Mouse (Mus musculus) c-Kit-positive CD71-positive TER-119-positive erythroid progenitor cells, embryonic 14.5 days (primary cell): Measurements from ENCODE around the gene Gm36864.
A peak's percentile ranks its signal among the peaks of the same experiment; 100 is the strongest.
"Not testable (repeated sequence)": the region's sequence is repeated elsewhere in the genome, so short reads cannot be mapped to it uniquely, and the experiment has no call there.

ENCODE experiments used
- DNase-seq: peaks from one replicate; pipeline ENCODE4 v3.0.0-alpha.2; 2013; ENCODE audit warnings: low spot score

The Gm36864 gene

GRCm38 (mm10) chr7:44235909-44236308 lies at the start of gene Gm36864:
Gene Gm36864 (plus strand): TSS chr7:44236177.
- DNase-seq, result no peak

GRCm38 (mm10) chr7:44186516-44186915 lies 49.5 kb upstream of the Gm36864 start:
- DNase-seq, result not testable (repeated sequence)

- not testable (repeated sequence) for DNase-seq
Measured at GRCm38 (mm10) chr7:44187936-44188335, 48.0 kb upstream of the Gm36864 start, which contains the start of gene Klk1b24. Gene Klk1b24 (plus strand): TSS chr7:44188236.

GRCm38 (mm10) chr7:44193466-44193865 lies 42.5 kb upstream of the Gm36864 start:
- DNase-seq, result not testable (repeated sequence)

GRCm38 (mm10) chr7:44197891-44198290 lies 38.1 kb upstream of the Gm36864 start, which contains the start of gene Klk1b3:
Gene Klk1b3 (plus strand): TSS chr7:44198191.
- no peak for DNase-seq

GRCm38 (mm10) chr7:44207135-44207534 lies 28.8 kb upstream of the Gm36864 start, which contains the start of gene Klk1b4:
Gene Klk1b4 (plus strand): TSS chr7:44207435.
- not testable (repeated sequence) for DNase-seq

- no peak for DNase-seq
Measured at GRCm38 (mm10) chr7:44208307-44208706, 27.7 kb upstream of the Gm36864 start.

GRCm38 (mm10) chr7:44215645-44216044 lies 20.3 kb upstream of the Gm36864 start, which contains the start of gene Klk1b5:
Gene Klk1b5 (plus strand): TSS chr7:44215945.
- DNase-seq, result no peak

- DNase-seq, result not testable (repeated sequence)
Measured at GRCm38 (mm10) chr7:44221601-44222000, 14.4 kb upstream of the Gm36864 start.

GRCm38 (mm10) chr7:44222335-44222734 lies 13.6 kb upstream of the Gm36864 start:
- not testable (repeated sequence) for DNase-seq

GRCm38 (mm10) chr7:44225076-44225475 lies 10.9 kb upstream of the Gm36864 start, which contains the start of gene Klk1:
Gene Klk1 (plus strand): TSS chr7:44225360.
- no peak for DNase-seq

- DNase-seq, result no peak
Measured at GRCm38 (mm10) chr7:44239913-44240312, 3.9 kb downstream of the Gm36864 start.

GRCm38 (mm10) chr7:44240712-44241111 lies 4.7 kb downstream of the Gm36864 start:
- no peak for DNase-seq

GRCm38 (mm10) chr7:44241163-44241562 lies 5.2 kb downstream of the Gm36864 start:
- DNase-seq, result no peak

GRCm38 (mm10) chr7:44244080-44244479 lies 8.1 kb downstream of the Gm36864 start:
- no peak for DNase-seq

GRCm38 (mm10) chr7:44246055-44246983 lies 10.3 kb downstream of the Gm36864 start, which contains the start of the genes 1700028J19Rik and 2410002F23Rik:
Gene 1700028J19Rik (minus strand): TSS chr7:44246695.
Gene 2410002F23Rik (plus strand): TSS chr7:44246722.
- DNase-seq, result peak; percentile 84

- peak; percentile 57 for DNase-seq
Measured at GRCm38 (mm10) chr7:44246984-44247470, 11.1 kb downstream of the Gm36864 start.

GRCm38 (mm10) chr7:44247971-44248370 lies 12.0 kb downstream of the Gm36864 start:
- DNase-seq, result no peak

GRCm38 (mm10) chr7:44249248-44249647 lies 13.3 kb downstream of the Gm36864 start:
- no peak for DNase-seq

GRCm38 (mm10) chr7:44250732-44251275 lies 14.8 kb downstream of the Gm36864 start:
- not testable (repeated sequence) for DNase-seq

- no peak for DNase-seq
Measured at GRCm38 (mm10) chr7:44253023-44253616, 17.1 kb downstream of the Gm36864 start.

GRCm38 (mm10) chr7:44254930-44255329 lies 19.0 kb downstream of the Gm36864 start:
- no peak for DNase-seq
